Mouse (Mus musculus) kidney, adult 11 months (tissue): ENCODE measurements around the gene Cbx5.
"Not testable (repeated sequence)": the region's sequence is repeated elsewhere in the genome, so short reads cannot be mapped to it uniquely, and the experiment has no call there.

Experiments
- DNase-seq: peaks from one replicate; pipeline ENCODE4 v3.0.0; 2022

Cbx5 gene

GRCm38 (mm10) chr15:103239685-103240159, at the start of gene Cbx5:
TSS of gene Cbx5 (minus strand) at chr15:103239816.
- peak; percentile 98 for DNase-seq

- no peak for DNase-seq
These were observed 46.3 kb upstream of the Cbx5 start for GRCm38 (mm10) chr15:103285778-103286417.

GRCm38 (mm10) chr15:103284647-103285046, 45.0 kb upstream of the Cbx5 start:
- no peak for DNase-seq

- DNase-seq = no peak
These were observed 44.5 kb upstream of the Cbx5 start for GRCm38 (mm10) chr15:103284066-103284465.

- DNase-seq = no peak
These were observed 42.0 kb upstream of the Cbx5 start for GRCm38 (mm10) chr15:103281465-103282205.

GRCm38 (mm10) chr15:103280817-103281464, 41.3 kb upstream of the Cbx5 start:
- DNase-seq = no peak

- DNase-seq = no peak
These were observed 40.1 kb upstream of the Cbx5 start for GRCm38 (mm10) chr15:103279750-103280149.

- DNase-seq = no peak
These were observed 38.3 kb upstream of the Cbx5 start for GRCm38 (mm10) chr15:103277949-103278348.

GRCm38 (mm10) chr15:103275943-103276342, 36.3 kb upstream of the Cbx5 start:
- not testable (repeated sequence) for DNase-seq

- DNase-seq = peak; percentile 99
These were observed 33.0 kb upstream of the Cbx5 start, which contains the start of gene Copz1 for GRCm38 (mm10) chr15:103272419-103273279. TSS of gene Copz1 (plus strand) at chr15:103272714.

GRCm38 (mm10) chr15:103268903-103269302, 29.3 kb upstream of the Cbx5 start:
- no peak for DNase-seq

GRCm38 (mm10) chr15:103264794-103265193, 25.2 kb upstream of the Cbx5 start:
- no peak for DNase-seq

- DNase-seq = peak; percentile 26
These were observed 20.4 kb upstream of the Cbx5 start for GRCm38 (mm10) chr15:103259989-103260388.

GRCm38 (mm10) chr15:103259162-103259561, 19.5 kb upstream of the Cbx5 start:
- no peak for DNase-seq

GRCm38 (mm10) chr15:103257790-103258728, 18.4 kb upstream of the Cbx5 start, which contains the start of gene Nfe2:
TSS of gene Nfe2 (minus strand) at chr15:103258403.
- peak; percentile 70 for DNase-seq

- no peak for DNase-seq
These were observed 16.8 kb upstream of the Cbx5 start for GRCm38 (mm10) chr15:103256210-103256986.

- DNase-seq = peak; percentile 27
These were observed 15.6 kb upstream of the Cbx5 start for GRCm38 (mm10) chr15:103255169-103255568.

GRCm38 (mm10) chr15:103253352-103253751, 13.7 kb upstream of the Cbx5 start:
- no peak for DNase-seq

- DNase-seq = no peak
These were observed 13.0 kb upstream of the Cbx5 start for GRCm38 (mm10) chr15:103252660-103253059.

- no peak for DNase-seq
These were observed 12.0 kb upstream of the Cbx5 start for GRCm38 (mm10) chr15:103251595-103251994.
